Mouse (Mus musculus) spleen, postnatal 36 days (tissue): ENCODE data around the gene Olfr1174-ps.

Source experiments
- DNase-seq, 2 experiments: peaks; one replicate each; pipeline ENCODE4 v3.0.0; 2022; ENCODE audit warnings: low spot score in 2 of 2, mixed read lengths in 1 of 2

Olfr1174-ps gene

GRCm38 (mm10) chr2:88315035-88315434, at the start of gene Olfr1174-ps:
Gene Olfr1174-ps, minus strand, starts transcription at chr2:88315135.
- DNase-seq, result no peak

- DNase-seq, result no peak
Observed at GRCm38 (mm10) chr2:88356304-88356703, 41.4 kb upstream of the Olfr1174-ps start.

GRCm38 (mm10) chr2:88346392-88346791, 31.5 kb upstream of the Olfr1174-ps start, which contains the start of gene Olfr1177-ps:
Gene Olfr1177-ps, minus strand, starts transcription at chr2:88346492.
- no peak for DNase-seq

GRCm38 (mm10) chr2:88336421-88336820, 21.5 kb upstream of the Olfr1174-ps start, which contains the start of gene Olfr1176:
Gene Olfr1176, plus strand, starts transcription at chr2:88336721.
- DNase-seq, result no peak

GRCm38 (mm10) chr2:88327115-88327514, 12.2 kb upstream of the Olfr1174-ps start, which contains the start of gene Olfr1175-ps:
Gene Olfr1175-ps, minus strand, starts transcription at chr2:88327215.
- DNase-seq, result no peak

- no peak for DNase-seq
Observed at GRCm38 (mm10) chr2:88279775-88280174, 35.2 kb downstream of the Olfr1174-ps start, which contains the start of gene Olfr1173. Gene Olfr1173, minus strand, starts transcription at chr2:88279875.
